Mouse (Mus musculus) E14TG2a.4 (cell line): Measurements from ENCODE around the gene Sh2d3c.

Experiments
- H3K27me3 ChIP-seq: 2 replicates; pipeline ENCODE4 v1.6.1; 2014; ENCODE audit warnings: low read length, control low read depth; ENCODE audit not compliant: insufficient read depth
- H3K36me3 ChIP-seq: 2 replicates; pipeline ENCODE4 v1.6.1; 2014; ENCODE audit warnings: low read length, control low read depth; ENCODE audit not compliant: insufficient read depth
- H3K4me1 ChIP-seq: replicated peaks from 2 replicates; pipeline ENCODE4 v1.6.1; 2014; ENCODE audit warnings: low read depth, low read length, control low read depth
- H3K4me3 ChIP-seq: replicated peaks from 2 replicates; pipeline ENCODE4 v1.5.1; 2014; ENCODE audit warnings: mild to moderate bottlenecking, low read length
- H3K9me3 ChIP-seq: 2 replicates; pipeline ENCODE4 v1.6.1; 2014; ENCODE audit warnings: low read length, control low read depth
- CTCF ChIP-seq: conservative IDR thresholded peaks from 2 replicates; pipeline ENCODE4 v1.5.1; 2014; ENCODE audit warnings: low read length
- NANOG ChIP-seq: IDR thresholded peaks from 2 replicates; pipeline ENCODE4 v1.6.1; 2014; ENCODE audit warnings: borderline replicate concordance, low read length, mixed read lengths
- POU5F1 ChIP-seq: IDR thresholded peaks from 2 replicates; pipeline ENCODE4 v1.6.1; 2014; ENCODE audit warnings: low read length, borderline replicate concordance

The Sh2d3c gene

DNA sequence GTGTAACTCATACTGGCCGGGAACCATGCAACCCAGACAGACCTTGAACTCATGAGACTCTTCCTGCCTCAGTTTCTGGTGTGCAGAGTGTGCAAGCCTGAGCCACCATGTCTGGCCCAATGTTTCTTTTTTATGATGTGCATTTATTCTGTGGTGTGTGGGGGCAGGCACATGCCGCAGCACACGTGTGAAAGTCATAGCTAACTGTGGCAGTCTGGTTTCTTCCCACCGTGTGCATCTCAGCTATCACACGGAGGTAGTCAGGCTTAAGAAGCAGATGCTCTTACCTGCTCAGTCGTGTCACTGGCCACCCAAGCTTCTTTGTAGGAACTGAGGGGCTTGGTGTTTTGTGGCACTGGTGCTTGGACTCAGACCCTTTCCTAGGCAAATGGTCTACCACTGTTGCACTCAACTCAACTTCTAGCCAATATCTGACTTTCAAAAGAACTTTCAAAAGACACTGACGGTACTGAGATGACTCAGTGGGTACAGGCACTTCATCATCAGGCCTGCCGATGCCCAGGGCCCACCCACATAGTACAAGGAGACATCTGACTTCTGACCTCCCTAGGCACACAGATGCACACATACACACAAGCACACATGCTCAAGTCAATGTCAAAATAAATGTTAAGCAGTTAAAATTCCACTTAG is 51.9 kb downstream of the Sh2d3c start:
- H3K36me3 ChIP-seq: peaks cover 13% of the 10 kb centered on the region
- H3K4me3 ChIP-seq: no peak overlapping the region
- peaks cover 19% of the 10 kb centered on the region for H3K27me3 ChIP-seq
- TF ChIP-seq NANOG: no peak
- TF ChIP-seq CTCF: no peak
- no peak for TF ChIP-seq POU5F1
- H3K9me3 ChIP-seq: no peaks in the 10 kb centered on the region
- peaks cover 58% of the 10 kb centered on the region for H3K4me1 ChIP-seq

GRCm38 (mm10) chr2:32775359-32776074 is 54.7 kb downstream of the Sh2d3c start, which contains the start of the genes Ttc16 and Ptrh1:
Ttc16 (minus strand) TSS chr2:32775633.
Ptrh1 (plus strand) TSS chr2:32775786.
- Histone ChIP-seq H3K4me1 (peaks cover 72% of the 10 kb centered on the region), H3K27me3 (peaks cover 17% of the 10 kb centered on the region), H3K9me3 (no peaks in the 10 kb centered on the region), H3K4me3 (peak within 1 kb of the TSS; percentile 87), H3K36me3 (peaks cover 18% of the 10 kb centered on the region)
- TF ChIP-seq CTCF: no peak
- TF ChIP-seq POU5F1: no peak
- no peak for TF ChIP-seq NANOG

DNA sequence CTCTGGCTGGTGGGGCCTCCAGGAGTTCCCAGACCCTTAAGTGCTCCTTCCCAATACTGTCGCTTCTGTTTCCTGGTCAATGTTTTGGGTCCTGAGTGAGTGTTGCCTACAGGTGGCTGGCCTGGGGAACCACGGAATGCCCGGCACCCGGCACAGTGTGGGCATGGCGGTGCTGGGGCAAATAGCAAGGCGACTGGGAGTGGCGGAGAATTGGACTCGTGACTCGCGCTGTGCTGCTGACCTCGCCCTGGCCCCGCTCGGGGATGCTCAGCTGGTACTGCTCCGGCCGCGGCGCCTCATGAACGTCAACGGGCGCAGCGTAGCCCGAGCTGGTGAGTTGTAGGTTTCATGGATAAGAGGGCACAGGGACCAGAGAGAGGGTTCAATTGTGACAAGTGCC is 55.3 kb downstream of the Sh2d3c start:
- TF ChIP-seq NANOG: no peak
- no peak for TF ChIP-seq POU5F1
- no peak for TF ChIP-seq CTCF
- Histone ChIP-seq H3K4me3 (peak overlapping the region; percentile 87), H3K9me3 (no peaks in the 10 kb centered on the region), H3K4me1 (peaks cover 72% of the 10 kb centered on the region), H3K27me3 (peaks cover 15% of the 10 kb centered on the region), H3K36me3 (peaks cover 18% of the 10 kb centered on the region)

GRCm38 (mm10) chr2:32778081-32778480 is 57.2 kb downstream of the Sh2d3c start:
- no peak for TF ChIP-seq CTCF
- TF ChIP-seq POU5F1: no peak
- no peak for TF ChIP-seq NANOG
- peaks cover 7% of the 10 kb centered on the region; the same call in 1 of the 2 replicates for H3K27me3 ChIP-seq
- peaks cover 74% of the 10 kb centered on the region for H3K4me1 ChIP-seq
- H3K36me3 ChIP-seq: peaks cover 18% of the 10 kb centered on the region
- H3K9me3 ChIP-seq: no peaks in the 10 kb centered on the region
- no peak overlapping the region for H3K4me3 ChIP-seq

DNA sequence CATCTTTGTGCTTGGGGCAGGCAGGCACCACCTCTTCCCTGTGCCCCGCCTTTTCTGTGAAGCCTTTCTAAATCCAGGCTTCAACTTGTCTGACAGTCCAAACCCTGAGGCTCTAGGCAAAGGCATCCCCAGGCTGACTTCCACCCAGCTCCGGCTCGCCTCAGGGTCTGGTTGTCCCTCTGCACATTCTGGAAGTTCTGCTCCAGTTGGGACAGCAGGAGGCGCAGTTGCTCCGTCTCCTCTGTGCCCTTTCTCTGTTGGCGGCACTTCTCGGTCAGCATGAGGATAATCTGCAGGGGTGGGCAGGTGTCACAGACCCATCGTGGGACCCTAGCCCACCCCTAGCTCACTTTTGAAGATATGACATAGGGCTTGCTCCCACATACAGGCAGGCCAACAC is 58.3 kb downstream of the Sh2d3c start:
- Histone ChIP-seq H3K4me3 (0 out of 2 replicates have a peak overlapping the region, but pooled peaks have one; percentile 3), H3K9me3 (no peaks in the 10 kb centered on the region), H3K36me3 (peaks cover 18% of the 10 kb centered on the region), H3K4me1 (peaks cover 83% of the 10 kb centered on the region), H3K27me3 (peaks cover 7% of the 10 kb centered on the region; the same call in 1 of the 2 replicates)
- TF ChIP-seq NANOG: no peak
- TF ChIP-seq POU5F1: no peak
- TF ChIP-seq CTCF: peak; percentile 65

DNA sequence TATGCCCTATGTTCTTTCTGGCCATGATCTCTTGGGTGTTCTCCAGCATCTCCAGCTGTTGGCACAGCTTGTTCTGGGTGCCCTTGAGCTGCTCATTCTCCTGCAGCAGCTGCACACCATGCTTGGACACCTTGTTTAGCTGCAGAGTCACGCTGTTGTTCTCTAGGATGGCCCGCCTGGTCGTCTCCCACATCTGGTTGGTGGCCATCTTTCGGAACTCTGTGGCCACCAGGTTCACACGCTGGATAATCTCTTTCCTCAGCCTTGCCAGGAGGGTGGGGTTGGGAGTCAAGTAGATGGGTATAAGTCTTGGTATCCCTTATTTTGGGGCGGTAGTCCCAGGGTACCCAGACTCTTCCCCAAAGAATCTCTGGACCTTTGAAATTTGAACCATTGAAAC is 58.9 kb downstream of the Sh2d3c start:
- H3K4me1 ChIP-seq: peaks cover 85% of the 10 kb centered on the region
- TF ChIP-seq POU5F1 (no peak), CTCF (no peak), NANOG (no peak)
- H3K36me3 ChIP-seq: peaks cover 18% of the 10 kb centered on the region
- H3K9me3 ChIP-seq: no peaks in the 10 kb centered on the region
- 0 out of 2 replicates have a peak overlapping the region, but pooled peaks have one; percentile 3 for H3K4me3 ChIP-seq
- peaks cover 7% of the 10 kb centered on the region; the same call in 1 of the 2 replicates for H3K27me3 ChIP-seq

DNA sequence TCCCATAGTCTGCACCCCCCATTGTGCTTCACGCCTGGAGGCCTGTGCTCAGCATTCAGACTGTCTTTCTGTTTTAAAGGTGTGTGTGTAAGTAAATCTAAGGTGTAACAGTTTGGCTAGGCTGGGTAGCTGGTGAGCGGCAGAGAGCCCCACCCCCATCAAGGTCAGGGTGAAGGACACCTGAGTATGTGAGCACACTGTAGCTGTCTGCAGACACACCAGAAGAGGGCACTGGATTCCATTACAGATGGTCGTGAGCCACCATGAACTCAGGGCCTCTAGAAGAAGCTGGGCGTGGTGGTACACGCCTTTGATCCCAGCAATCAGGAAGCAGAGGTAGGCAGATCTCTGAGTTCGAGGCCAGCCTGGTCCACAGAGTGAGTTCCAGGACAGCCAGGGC is 60.9 kb downstream of the Sh2d3c start:
- Histone ChIP-seq H3K4me1 (peaks cover 82% of the 10 kb centered on the region), H3K36me3 (peaks cover 15% of the 10 kb centered on the region), H3K9me3 (no peaks in the 10 kb centered on the region), H3K27me3 (peaks cover 3% of the 10 kb centered on the region; the same call in 1 of the 2 replicates), H3K4me3 (peak overlapping the region; percentile 13; the same call in 1 of the 2 replicates)
- TF ChIP-seq NANOG (no peak), CTCF (no peak), POU5F1 (no peak)

DNA sequence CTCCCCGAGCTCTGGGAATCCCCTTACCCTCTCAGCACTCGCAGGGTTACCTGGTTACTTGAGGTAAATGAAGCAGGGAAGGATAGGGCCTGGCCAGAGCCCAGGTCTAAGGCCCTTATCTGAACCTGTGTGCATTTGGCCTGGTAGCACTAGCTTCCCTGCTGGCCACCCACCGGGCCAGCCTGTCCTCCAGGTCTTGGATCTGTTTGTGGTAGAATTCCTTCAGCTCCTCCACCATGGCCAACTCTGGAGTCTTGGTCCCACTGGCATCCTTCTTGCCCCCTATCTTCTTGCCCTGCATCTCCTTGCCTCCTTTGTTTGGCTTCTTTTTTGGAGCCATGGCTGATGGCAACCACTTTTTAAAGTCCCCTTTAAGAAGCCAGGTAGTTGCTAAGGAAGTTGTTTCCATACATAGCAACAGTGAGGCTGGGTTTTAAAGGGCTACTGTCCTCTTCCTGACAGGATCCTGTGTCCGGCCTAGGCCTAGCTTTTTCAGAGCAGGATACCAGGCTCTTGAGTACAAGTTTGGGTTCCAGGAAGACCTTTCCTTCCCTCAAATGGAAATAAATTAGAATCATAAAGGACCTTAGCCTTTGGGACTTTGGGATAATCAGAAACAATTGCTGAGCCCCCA is 63.3 kb downstream of the Sh2d3c start, which contains the start of gene Cfap157:
Cfap157 (minus strand) TSS at position 381 of the 634 bp plus-strand sequence.
- no peaks in the 10 kb centered on the region for H3K27me3 ChIP-seq
- TF ChIP-seq POU5F1 (no peak), NANOG (no peak), CTCF (no peak)
- peaks cover 72% of the 10 kb centered on the region for H3K4me1 ChIP-seq
- no peaks in the 10 kb centered on the region for H3K9me3 ChIP-seq
- no peak within 1 kb of the TSS for H3K4me3 ChIP-seq
- H3K36me3 ChIP-seq: no peaks in the 10 kb centered on the region
